In the genomic region with DNA sequence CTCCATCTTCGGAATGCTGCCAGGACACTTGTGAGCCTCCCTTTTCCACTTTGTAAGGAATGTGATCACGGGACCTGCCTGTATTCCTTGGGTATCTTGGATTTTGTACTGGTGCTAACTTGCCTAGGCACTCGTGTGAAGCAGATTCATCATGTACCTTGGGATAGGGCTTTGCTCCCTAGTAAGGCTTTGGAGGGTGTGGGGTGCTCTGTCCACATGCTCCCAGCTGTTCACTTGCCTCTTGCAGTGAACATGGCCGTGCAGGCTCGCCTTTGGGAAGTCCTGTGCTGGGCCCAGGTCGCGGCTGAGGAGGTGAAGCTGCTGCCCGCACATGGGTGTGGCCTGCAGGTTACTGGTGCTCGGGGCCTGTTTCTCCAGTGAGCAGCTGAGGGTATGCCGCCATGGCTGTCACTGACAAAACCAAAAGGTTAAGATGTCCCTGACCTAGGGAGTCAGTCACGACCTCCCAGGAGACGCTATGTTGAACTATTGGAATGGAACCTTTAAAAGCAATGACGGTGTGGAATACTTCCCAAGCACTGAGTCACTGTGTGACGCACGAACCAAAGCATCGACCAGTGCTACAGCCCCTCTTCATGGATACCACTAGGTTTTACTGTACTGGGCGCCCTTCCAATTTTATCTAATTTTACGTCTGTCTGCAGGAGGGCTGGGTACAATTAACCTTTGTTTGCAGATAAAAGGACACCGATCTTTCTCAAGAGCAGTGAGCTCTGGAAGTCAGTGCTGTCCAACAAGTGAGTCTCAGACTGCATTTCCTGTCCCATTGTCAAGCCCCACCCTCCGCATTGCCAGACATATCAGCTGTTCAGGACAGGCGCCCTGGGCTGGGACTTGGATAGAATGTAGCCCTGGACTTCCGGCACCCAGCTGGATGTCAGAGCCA, we compare ENCODE assay signal across 9 mouse cellular contexts. TPM values are rescaled to one million over a fixed set of nuclear protein-coding genes. Genes with fewer than 3 reads are reported as not detected.
DNase-seq lines count a peak whose midpoint lies in the region; ATAC-seq and TF ChIP-seq lines count a peak whose summit lies in the region.
"Had no signal": no experiment of that assay in that cellular context is flagged by ENCODE, and none has a peak within 500 bp of the region (broad histone marks: within the 10 kb centered on the region; RNA-seq: fewer than 3 reads in every experiment).

No protein-coding gene starts in this region.

- H3K9me3 ChIP-seq in intestine, embryonic 14.5 days (ENCODE audit: control insufficient read depth, low read length) = no peaks in the 10 kb centered on the region
- no peaks in the 10 kb centered on the region for H3K9me3 ChIP-seq in limb, embryonic 13.5 days
- H3K9me3 ChIP-seq: neural tube, embryonic 12.5 days had no signal

- peak overlapping the region; percentile 77 for H3K4me3 ChIP-seq in gastrocnemius, adult 2 months
- no peak overlapping the region for H3K4me3 ChIP-seq in intestine, embryonic 14.5 days (ENCODE audit: low read depth, low read length)
- H3K4me3 ChIP-seq in limb, embryonic 13.5 days = no peak overlapping the region
- H3K4me3 ChIP-seq in myocyte = peak overlapping the region; percentile 98
- no peak overlapping the region for H3K4me3 ChIP-seq in thymus, adult 2 months (ENCODE audit: control insufficient read depth, insufficient read depth, low read length)
- H3K4me3 ChIP-seq: neural tube, embryonic 12.5 days had no signal

- H3K4me2 ChIP-seq in intestine, embryonic 14.5 days (ENCODE audit: low read length) = no peak overlapping the region
- 0 out of 2 replicates have a peak overlapping the region, but pooled peaks have one; percentile 23 for H3K4me2 ChIP-seq in limb, embryonic 13.5 days (replicated peaks)
- peak overlapping the region; percentile 53 for H3K4me2 ChIP-seq in myocyte (ENCODE audit: low read depth)
- H3K4me2 ChIP-seq: neural tube, embryonic 12.5 days had no signal

- H3K4me1 ChIP-seq in intestine, embryonic 14.5 days (replicated peaks; ENCODE audit: control insufficient read depth, insufficient read depth, low read length) = peaks cover 19% of the 10 kb centered on the region
- H3K4me1 ChIP-seq in limb, embryonic 13.5 days = peaks cover 40% of the 10 kb centered on the region
- peaks cover 15% of the 10 kb centered on the region for H3K4me1 ChIP-seq in thymus, adult 2 months (replicated peaks; ENCODE audit: control insufficient read depth, insufficient read depth, low read length)

- intact Hi-C loops in gastrocnemius, adult 2 months (cut with DNase I) = no loop called here

- H3K27ac ChIP-seq in gastrocnemius, adult 2 months = peak overlapping the region; percentile 99
- peak overlapping the region; percentile 45; the same call in 1 of the 2 replicates for H3K27ac ChIP-seq in intestine, embryonic 14.5 days (ENCODE audit: low read depth)
- H3K27ac ChIP-seq in limb, embryonic 13.5 days = peak overlapping the region; percentile 52
- H3K27ac ChIP-seq in thymus, adult 2 months (ENCODE audit: control insufficient read depth, insufficient read depth, low read length) = no peak overlapping the region
- H3K27ac ChIP-seq: neural tube, embryonic 12.5 days had no signal

- TF ChIP-seq POLR2A in myocyte (IDR thresholded peaks at IDR 0.05; ENCODE audit: insufficient read length, low read depth) = peak; percentile 76
- TF ChIP-seq POLR2A in thymus, adult 2 months (IDR thresholded peaks at IDR 0.05; ENCODE audit: control insufficient read depth, extremely low read depth, insufficient read depth, low read length, poor library complexity) = no peak

- no peak overlapping the region for H3K9ac ChIP-seq in intestine, embryonic 14.5 days (ENCODE audit: low read length)
- H3K9ac ChIP-seq in limb, embryonic 13.5 days = peak overlapping the region; percentile 36; the same call in 1 of the 2 replicates
- H3K9ac ChIP-seq: neural tube, embryonic 12.5 days had no signal

- no peaks in the 10 kb centered on the region for H3K27me3 ChIP-seq in intestine, embryonic 14.5 days (replicated peaks; ENCODE audit: control insufficient read depth, insufficient read depth, low read length)
- H3K27me3 ChIP-seq in limb, embryonic 13.5 days = no peaks in the 10 kb centered on the region
- no peaks in the 10 kb centered on the region for H3K27me3 ChIP-seq in myocyte (ENCODE audit: control insufficient read depth, insufficient read depth, insufficient read length)
- no peaks in the 10 kb centered on the region for H3K27me3 ChIP-seq in thymus, adult 2 months (ENCODE audit: control insufficient read depth, insufficient read depth, low read length)
- H3K27me3 ChIP-seq: neural tube, embryonic 12.5 days had no signal

- peaks cover 24% of the 10 kb centered on the region for H3K79me2 ChIP-seq in myocyte (ENCODE audit: control insufficient read depth, insufficient read depth)

- WGBS in intestine, embryonic 14.5 days = 16% methylated on average over 22 of the region's 22 CpGs
- 16% methylated on average over 22 of the region's 22 CpGs for WGBS in limb, embryonic 13.5 days
- 86% methylated on average over 22 of the region's 22 CpGs for WGBS in thymus, adult 2 months

- peaks cover 54% of the 10 kb centered on the region for H3K36me3 ChIP-seq in intestine, embryonic 14.5 days (ENCODE audit: control insufficient read depth, insufficient read depth, low read length)
- H3K36me3 ChIP-seq in limb, embryonic 13.5 days = peaks cover 66% of the 10 kb centered on the region
- peaks cover 24% of the 10 kb centered on the region for H3K36me3 ChIP-seq in myocyte (ENCODE audit: control insufficient read depth, insufficient read depth)
- peaks cover 33% of the 10 kb centered on the region for H3K36me3 ChIP-seq in thymus, adult 2 months (ENCODE audit: control insufficient read depth, insufficient read depth, low read length)

- no peak for TF ChIP-seq CTCF in gastrocnemius, adult 2 months (IDR thresholded peaks at IDR 0.05)
- no peak for TF ChIP-seq CTCF in thymus, adult 2 months (IDR thresholded peaks at IDR 0.05; ENCODE audit: borderline replicate concordance, control insufficient read depth, extremely low read depth, insufficient read depth, low read length, poor library complexity)

- H3ac ChIP-seq in myocyte (ENCODE audit: control insufficient read depth, insufficient read length) = no peak overlapping the region

- ATAC-seq in intestine, embryonic 14.5 days (replicated peaks; ENCODE audit: low FRiP score, low TSS enrichment, low read depth) = peak; percentile 10; the same call in 1 of the 2 replicates
- no peak for ATAC-seq in limb, embryonic 13.5 days (ENCODE audit: low FRiP score, low read depth)

- DNase-seq in left cerebral cortex, adult 18-20 months (ENCODE audit: low spot score in 2 of 2) = peak; percentile 39 to 59
- DNase-seq in left cerebral cortex, adult 11 months (ENCODE audit: low spot score) = no peak
- DNase-seq in brain, adult 2 months (ENCODE audit: low read depth, low spot score) = peak; percentile 74
- DNase-seq in gastrocnemius, adult 2 months = peak; percentile 86
- DNase-seq in intestine, embryonic 14.5 days (ENCODE audit: low spot score) = peak; percentile 81
- no peak for DNase-seq in thymus, adult 2 months

TF ChIP-seq in myocyte, 11 proteins besides CTCF, POLR2A, EP300 and RAD21 (continues in another document):
- peak; percentile 96 for TF ChIP-seq POLR2AphosphoS2 (IDR thresholded peaks at IDR 0.05; ENCODE audit: insufficient read length, low read depth)
- peak; percentile 36 for TF ChIP-seq TCF12 (IDR thresholded peaks at IDR 0.05; ENCODE audit: insufficient read depth, poor library complexity, severe bottlenecking)
- TF ChIP-seq USF1 (IDR thresholded peaks at IDR 0.05; ENCODE audit: low read depth) = no peak
- peak; percentile 38 to 85 (median 50) for TF ChIP-seq MYOG (IDR thresholded peaks at IDR 0.05; ENCODE audit: control insufficient read depth in 1 of 3, insufficient read depth in 1 of 3, insufficient read length in 2 of 3, low read depth in 2 of 3)
- no peak for TF ChIP-seq CEBPB (IDR thresholded peaks at IDR 0.05; ENCODE audit: insufficient read depth, poor library complexity, severe bottlenecking)
- no peak for TF ChIP-seq REST (IDR thresholded peaks at IDR 0.05; ENCODE audit: insufficient read depth, insufficient read length)

RNA-seq across cellular contexts. Expression of a gene that starts 5.2 kb away (rescaled TPM):
- 1,000 to 10,000 TPM; 2,618 to 2,651 TPM for total RNA-seq in left cerebral cortex, adult 18-20 months (2021)
- over 10,000 TPM in 1 of 2 experiments, 1,000 to 10,000 TPM in 1; 9,742 to 11,894 TPM for total RNA-seq in gastrocnemius, adult 2 months (2021)
- 2,406 and 2,408 TPM in 2 replicates for polyA plus RNA-seq in intestine, embryonic 14.5 days (2014; fragmentation: Nextera tagmentation; extraction: Ambion mirVana)
- polyA plus RNA-seq in limb, embryonic 13.5 days (2015; fragmentation: Nextera tagmentation; extraction: Ambion mirVana) = 1,893 and 1,983 TPM in 2 replicates
- polyA plus RNA-seq in myocyte (2012; fragmentation: generic; extraction: Trizol) = 9,871 TPM
- 3,688 and 4,326 TPM in 2 replicates for polyA plus RNA-seq in thymus, adult 2 months (2012; rRNA removed)

RNA-seq across cellular contexts. Expression of a gene that starts 16.1 kb away (rescaled TPM):
- total RNA-seq in left cerebral cortex, adult 18-20 months (2021) = 10 to 100 TPM; 54.6 to 55.8 TPM
- 1 to 10 TPM; 7.8 to 9.4 TPM for total RNA-seq in gastrocnemius, adult 2 months (2021)
- 6.7 and 7.6 TPM in 2 replicates for polyA plus RNA-seq in intestine, embryonic 14.5 days (2014; fragmentation: Nextera tagmentation; extraction: Ambion mirVana)
- polyA plus RNA-seq in limb, embryonic 13.5 days (2015; fragmentation: Nextera tagmentation; extraction: Ambion mirVana) = 31.5 and 33.1 TPM in 2 replicates
- 244 TPM for polyA plus RNA-seq in myocyte (2012; fragmentation: generic; extraction: Trizol)
- polyA plus RNA-seq in thymus, adult 2 months (2012; rRNA removed) = 90.4 and 94.6 TPM in 2 replicates

RNA-seq across cellular contexts. Expression of a gene that starts 29.4 kb away (rescaled TPM):
- 10 to 100 TPM; 30.2 to 30.5 TPM for total RNA-seq in left cerebral cortex, adult 18-20 months (2021)
- 10 to 100 TPM; 17.9 to 18.1 TPM for total RNA-seq in gastrocnemius, adult 2 months (2021)
- polyA plus RNA-seq in intestine, embryonic 14.5 days (2014; fragmentation: Nextera tagmentation; extraction: Ambion mirVana) = 72.1 and 75.2 TPM in 2 replicates
- 65.6 and 67.1 TPM in 2 replicates for polyA plus RNA-seq in limb, embryonic 13.5 days (2015; fragmentation: Nextera tagmentation; extraction: Ambion mirVana)
- 55.4 TPM for polyA plus RNA-seq in myocyte (2012; fragmentation: generic; extraction: Trizol)
- polyA plus RNA-seq in thymus, adult 2 months (2012; rRNA removed) = 26.4 and 28.6 TPM in 2 replicates

RNA-seq across cellular contexts. Expression of a gene that starts 30.4 kb away (rescaled TPM):
- 10 to 100 TPM; 22.0 to 24.4 TPM for total RNA-seq in left cerebral cortex, adult 18-20 months (2021)
- total RNA-seq in gastrocnemius, adult 2 months (2021) = 1 to 10 TPM; 6.5 to 9.8 TPM
- polyA plus RNA-seq in intestine, embryonic 14.5 days (2014; fragmentation: Nextera tagmentation; extraction: Ambion mirVana) = 109 and 129 TPM in 2 replicates
- 146 and 148 TPM in 2 replicates for polyA plus RNA-seq in limb, embryonic 13.5 days (2015; fragmentation: Nextera tagmentation; extraction: Ambion mirVana)
- 34.7 TPM for polyA plus RNA-seq in myocyte (2012; fragmentation: generic; extraction: Trizol)
- polyA plus RNA-seq in thymus, adult 2 months (2012; rRNA removed) = 430 and 598 TPM in 2 replicates

RNA-seq across cellular contexts. Expression of a gene that starts 30.5 kb away (rescaled TPM):
- 10 to 100 TPM; 69.7 to 81.2 TPM for total RNA-seq in left cerebral cortex, adult 18-20 months (2021)
- 100 to 1,000 TPM; 214 to 262 TPM for total RNA-seq in gastrocnemius, adult 2 months (2021)
- 217 and 221 TPM in 2 replicates for polyA plus RNA-seq in intestine, embryonic 14.5 days (2014; fragmentation: Nextera tagmentation; extraction: Ambion mirVana)
- polyA plus RNA-seq in limb, embryonic 13.5 days (2015; fragmentation: Nextera tagmentation; extraction: Ambion mirVana) = 212 and 213 TPM in 2 replicates
- polyA plus RNA-seq in myocyte (2012; fragmentation: generic; extraction: Trizol) = 132 TPM
- polyA plus RNA-seq in thymus, adult 2 months (2012; rRNA removed) = 68.1 and 70.7 TPM in 2 replicates

Comparison
In these comparisons a context has a peak if more than half of its experiments do, and no peak if none do; other contexts are left out.
1. DNase-seq: peak in left cerebral cortex, adult 18-20 months (2 of 2), brain, adult 2 months (single experiment), gastrocnemius, adult 2 months (single experiment) and intestine, embryonic 14.5 days (single experiment); none in left cerebral cortex, adult 11 months (single experiment) and thymus, adult 2 months (single experiment).
2. H3K4me3 ChIP-seq: peak in gastrocnemius, adult 2 months (single experiment) and myocyte (single experiment); none in intestine, embryonic 14.5 days (single experiment), limb, embryonic 13.5 days (single experiment) and thymus, adult 2 months (single experiment).